Mouse (Mus musculus) C2C12 (cell line): ENCODE measurements around the gene Rilp. TPM values are rescaled to one million over a fixed set of nuclear protein-coding genes. Genes with fewer than 3 reads are reported as not detected.

Source experiments
- H3K27me3 ChIP-seq: one replicate; pipeline ENCODE4 v1.6.1; 2011; ENCODE audit not compliant: control insufficient read depth, insufficient read depth, insufficient read length
- H3K36me3 ChIP-seq: one replicate; pipeline ENCODE4 v1.6.1; 2011; ENCODE audit not compliant: control insufficient read depth, insufficient read depth
- H3K4me3 ChIP-seq: one replicate; pipeline ENCODE4 v1.5.1; 2011; ENCODE audit warnings: mild to moderate bottlenecking, control low read depth; ENCODE audit not compliant: poor library complexity, insufficient read depth, severe bottlenecking
- H3K79me2 ChIP-seq: one replicate; pipeline ENCODE4 v1.6.1; 2011; ENCODE audit not compliant: control insufficient read depth, insufficient read depth
- H3K79me3 ChIP-seq: one replicate; pipeline ENCODE4 v1.6.1; 2011; ENCODE audit warnings: low read depth, control low read depth
- H3ac ChIP-seq: one replicate; pipeline ENCODE3; 2011; ENCODE audit warnings: low read depth; ENCODE audit not compliant: control insufficient read depth, insufficient read length
- CEBPB ChIP-seq: IDR thresholded peaks from one replicate; pipeline ENCODE4 v1.6.1; 2011; ENCODE audit warnings: low read depth, mild to moderate bottlenecking, control low read depth, moderate library complexity
- CTCF ChIP-seq: IDR thresholded peaks from one replicate; pipeline ENCODE4 v1.5.1; 2011; ENCODE audit not compliant: control insufficient read depth, insufficient read depth, insufficient read length
- FOSL1 ChIP-seq: IDR thresholded peaks from one replicate; pipeline ENCODE4 v1.8.0; 2011; ENCODE audit warnings: mild to moderate bottlenecking, low read length; ENCODE audit not compliant: poor library complexity, insufficient read depth, severe bottlenecking
- MAX ChIP-seq: IDR thresholded peaks from one replicate; pipeline ENCODE4 v1.6.1; 2011; ENCODE audit warnings: mild to moderate bottlenecking, control low read depth
- MYOD1 ChIP-seq: IDR thresholded peaks from one replicate; pipeline ENCODE4 v1.6.1; 2011; ENCODE audit warnings: low read depth; ENCODE audit not compliant: control insufficient read depth, insufficient read length
- MYOG ChIP-seq: IDR thresholded peaks from one replicate; pipeline ENCODE4 v1.6.1; 2011; ENCODE audit not compliant: control insufficient read depth, insufficient read length; ENCODE audit errors: extremely low read depth
- USF1 ChIP-seq: IDR thresholded peaks from one replicate; pipeline ENCODE4 v1.6.1; 2011; ENCODE audit warnings: low read depth, mild to moderate bottlenecking, control low read depth, moderate library complexity
- polyA plus RNA-seq: library from polyadenylated mRNA; unstranded; fragments of >200 nt; fragmentation: generic; extraction: Trizol; gene quantifications from one replicate; pipeline ENCODE4 v1.2.1, GENCODE M21; 2012; ENCODE audit warnings: missing spikeins

Rilp gene
- polyA plus RNA-seq, 1 experiment = 3.2 TPM

DNA sequence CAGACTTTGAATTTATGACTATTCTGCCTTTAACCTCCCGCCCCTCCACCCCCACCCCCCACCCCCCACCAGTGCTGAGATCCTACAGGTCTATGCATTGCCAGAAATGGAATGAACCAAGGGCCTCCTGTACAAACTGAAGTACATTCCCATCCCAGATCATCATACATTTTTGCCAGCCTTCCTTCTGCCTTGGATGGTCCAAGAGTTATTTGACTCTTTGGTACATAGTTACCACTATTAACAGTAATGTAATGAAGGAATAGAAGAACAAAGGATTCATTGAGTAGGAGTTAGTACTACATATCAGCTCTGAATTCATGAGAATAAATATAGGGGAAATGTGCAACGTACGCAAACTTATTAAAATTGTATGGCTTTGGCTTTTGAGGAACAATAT, 23.7 kb upstream of the Rilp start:
- H3K36me3 ChIP-seq = peaks cover 34% of the 10 kb centered on the region
- H3K4me3 ChIP-seq = no peak overlapping the region
- TF ChIP-seq MYOD1 = no peak
- no peak for TF ChIP-seq MAX
- TF ChIP-seq FOSL1 = no peak
- TF ChIP-seq USF1 = no peak
- TF ChIP-seq MYOG = no peak
- TF ChIP-seq CTCF = no peak
- no peak for TF ChIP-seq CEBPB
- no peak overlapping the region for H3ac ChIP-seq
- no peaks in the 10 kb centered on the region for H3K27me3 ChIP-seq
- H3K79me3 ChIP-seq = peaks cover 32% of the 10 kb centered on the region
- H3K79me2 ChIP-seq = peaks cover 47% of the 10 kb centered on the region

DNA sequence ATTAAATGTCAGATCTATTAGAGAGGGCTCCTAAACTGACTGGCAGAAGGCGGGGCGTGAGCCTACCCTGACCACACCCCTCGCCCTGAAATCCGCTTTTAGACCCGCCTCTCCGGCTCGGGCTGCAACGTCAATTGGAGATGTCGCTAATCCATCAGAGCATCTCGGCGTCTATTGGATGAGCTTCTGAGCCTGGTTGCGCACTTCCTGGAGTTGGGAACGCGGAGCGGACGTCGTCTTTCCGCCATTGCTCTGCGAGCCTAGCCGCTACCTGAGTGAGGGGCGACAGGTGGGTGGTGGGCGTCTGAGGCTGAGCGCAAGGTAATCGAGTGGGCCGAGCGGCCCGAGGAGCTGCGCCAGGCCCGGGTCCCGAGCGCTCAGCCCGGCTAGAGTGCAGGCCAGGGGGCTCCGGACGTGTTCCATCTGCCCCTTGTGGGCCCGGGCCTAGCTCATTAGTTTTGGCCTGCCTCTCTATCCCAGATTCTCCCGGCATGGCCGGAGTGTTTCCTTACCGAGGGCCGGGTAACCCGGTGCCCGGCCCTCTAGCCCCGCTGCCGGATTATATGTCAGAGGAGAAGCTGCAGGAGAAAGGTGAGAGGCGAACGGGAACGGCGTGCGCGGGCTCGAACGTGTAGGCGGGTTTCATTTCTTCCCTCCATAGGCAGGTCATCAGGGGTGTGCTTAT, 23.2 kb upstream of the Rilp start, which contains the start of gene Prpf8:
TSS of gene Prpf8 (plus strand) at position 216 of the 685 bp plus-strand sequence.
- peaks cover 32% of the 10 kb centered on the region for H3K79me3 ChIP-seq

DNA sequence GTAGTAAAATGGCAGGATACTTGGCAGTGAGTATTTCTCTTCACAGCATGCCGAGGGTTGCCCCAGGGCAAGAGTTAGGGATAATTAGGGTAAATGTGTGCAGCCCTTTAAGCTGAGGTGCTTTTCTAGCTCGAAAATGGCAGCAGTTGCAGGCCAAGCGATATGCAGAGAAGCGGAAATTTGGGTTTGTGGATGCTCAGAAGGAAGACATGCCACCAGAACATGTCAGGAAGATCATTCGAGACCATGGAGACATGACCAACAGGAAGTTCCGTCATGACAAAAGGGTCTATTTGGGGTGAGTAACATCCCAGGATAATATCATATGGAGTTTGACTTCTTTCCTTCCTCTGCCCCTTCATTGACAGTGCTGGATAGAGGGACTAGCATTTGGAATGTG, 22.4 kb upstream of the Rilp start:
- no peaks in the 10 kb centered on the region for H3K27me3 ChIP-seq
- H3K4me3 ChIP-seq = peak overlapping the region; percentile 92
- H3K79me2 ChIP-seq = peaks cover 56% of the 10 kb centered on the region
- no peak for TF ChIP-seq CTCF
- no peak for TF ChIP-seq MYOD1
- no peak for TF ChIP-seq USF1
- no peak for TF ChIP-seq MYOG
- TF ChIP-seq FOSL1 = no peak
- TF ChIP-seq MAX = no peak
- TF ChIP-seq CEBPB = no peak
- peaks cover 47% of the 10 kb centered on the region for H3K36me3 ChIP-seq
- peak overlapping the region; percentile 83 for H3ac ChIP-seq
- peaks cover 32% of the 10 kb centered on the region for H3K79me3 ChIP-seq

More for the DNA sequence above, 23.2 kb upstream of the Rilp start, which contains the start of gene Prpf8:
- TF ChIP-seq MAX (peak; percentile 49), MYOG (no peak), FOSL1 (no peak), CTCF (no peak), CEBPB (no peak), MYOD1 (peak; percentile 7), USF1 (no peak)
- peaks cover 48% of the 10 kb centered on the region for H3K79me2 ChIP-seq
- H3ac ChIP-seq = peak within 1 kb of the TSS; percentile 83
- H3K36me3 ChIP-seq = peaks cover 40% of the 10 kb centered on the region
- peak within 1 kb of the TSS; percentile 92 for H3K4me3 ChIP-seq
- H3K27me3 ChIP-seq = no peaks in the 10 kb centered on the region

DNA sequence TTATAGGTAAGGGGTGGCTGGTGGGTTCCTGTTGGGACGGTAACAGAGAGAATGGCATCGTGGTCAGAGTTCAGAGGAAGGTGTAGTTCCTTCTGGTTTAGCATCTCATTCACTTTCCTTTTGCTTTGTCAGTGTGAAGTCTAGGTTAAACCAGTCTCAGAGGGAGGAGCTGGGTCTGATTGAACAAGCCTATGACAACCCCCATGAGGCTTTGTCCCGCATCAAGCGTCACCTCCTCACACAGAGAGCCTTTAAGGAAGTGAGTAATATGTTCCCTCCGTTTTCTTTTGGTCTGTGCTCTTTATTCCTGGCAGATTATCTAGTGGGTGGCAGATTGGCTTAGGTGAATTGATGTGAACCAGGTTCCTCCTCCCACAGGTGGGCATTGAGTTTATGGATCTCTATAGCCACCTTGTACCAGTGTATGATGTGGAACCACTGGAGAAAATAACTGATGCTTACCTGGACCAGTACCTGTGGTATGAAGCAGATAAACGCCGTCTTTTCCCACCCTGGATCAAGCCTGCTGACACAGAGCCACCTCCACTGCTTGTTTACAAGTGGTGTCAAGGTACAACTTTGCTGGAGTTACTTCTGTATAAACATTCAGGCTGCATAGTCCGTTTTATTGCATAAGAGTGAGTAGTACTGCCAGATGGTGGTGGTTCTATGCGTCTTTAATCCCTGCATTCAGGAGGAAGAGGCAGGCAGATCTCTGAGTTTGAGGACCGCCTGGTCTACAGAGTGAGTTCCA, 15.4 kb upstream of the Rilp start:
- peaks cover 100% of the 10 kb centered on the region for H3K36me3 ChIP-seq
- no peaks in the 10 kb centered on the region for H3K27me3 ChIP-seq
- TF ChIP-seq FOSL1 = no peak
- TF ChIP-seq MYOG = no peak
- no peak for TF ChIP-seq CEBPB
- TF ChIP-seq CTCF = no peak
- TF ChIP-seq MYOD1 = no peak
- TF ChIP-seq MAX = no peak
- TF ChIP-seq USF1 = no peak
- H3ac ChIP-seq = no peak overlapping the region
- no peak overlapping the region for H3K4me3 ChIP-seq
- H3K79me2 ChIP-seq = peaks cover 26% of the 10 kb centered on the region
- peaks cover 5% of the 10 kb centered on the region for H3K79me3 ChIP-seq

DNA sequence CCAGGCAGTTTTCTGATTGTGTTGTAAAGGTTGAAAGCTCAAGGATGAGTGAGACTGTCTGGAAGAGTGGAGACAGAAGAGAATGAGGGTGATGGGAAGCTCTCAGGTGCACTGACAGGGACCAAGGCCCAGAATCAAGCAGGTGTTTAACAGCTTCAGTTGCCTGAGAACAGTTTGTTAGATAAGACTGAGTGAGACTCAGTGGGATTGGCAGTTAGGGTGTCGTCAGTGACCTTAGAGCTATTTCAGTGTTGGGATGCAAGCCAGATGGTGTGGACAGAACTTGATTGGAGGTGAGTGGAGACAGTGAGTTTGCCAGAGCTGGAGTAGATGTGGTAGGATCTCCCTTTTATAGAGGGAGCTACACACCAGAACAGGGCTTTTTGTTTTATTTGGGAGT, 11.8 kb upstream of the Rilp start:
- no peak overlapping the region for H3ac ChIP-seq
- no peak overlapping the region for H3K4me3 ChIP-seq
- TF ChIP-seq MAX = no peak
- TF ChIP-seq MYOD1 = no peak
- no peak for TF ChIP-seq MYOG
- TF ChIP-seq FOSL1 = no peak
- TF ChIP-seq USF1 = no peak
- TF ChIP-seq CTCF = no peak
- TF ChIP-seq CEBPB = no peak
- peaks cover 100% of the 10 kb centered on the region for H3K36me3 ChIP-seq
- no peaks in the 10 kb centered on the region for H3K79me2 ChIP-seq
- no peaks in the 10 kb centered on the region for H3K27me3 ChIP-seq
- H3K79me3 ChIP-seq = no peaks in the 10 kb centered on the region
